Mouse (Mus musculus) midbrain, embryonic 16.5 days (tissue): ENCODE measurements around the gene Wbp1. TPM values are rescaled to one million over a fixed set of nuclear protein-coding genes. Genes with fewer than 3 reads are reported as not detected.

Source experiments
- ATAC-seq: fragments of 200-750 bp; cut with Nextera tagmentation; 2 replicates; pipeline ENCODE4 v1.8.0; 2017; ENCODE audit warnings: moderate TSS enrichment
- H3K27ac ChIP-seq: fragments of 300-500 bp; sonication (generic); 2 replicates; pipeline ENCODE4 v1.5.1; 2014; ENCODE audit warnings: mild to moderate bottlenecking, low read length, mixed read lengths
- H3K27me3 ChIP-seq: fragments of 300-500 bp; sonication (generic); 2 replicates; pipeline ENCODE4 v1.6.1; 2014; ENCODE audit warnings: low read depth, low read length, mixed read lengths; ENCODE audit not compliant: control insufficient read depth, insufficient read depth
- H3K36me3 ChIP-seq: fragments of 300-500 bp; sonication (generic); 2 replicates; pipeline ENCODE4 v1.6.1; 2014; ENCODE audit warnings: mild to moderate bottlenecking, low read length, moderate library complexity, mixed read lengths; ENCODE audit not compliant: control insufficient read depth, insufficient read depth
- H3K4me1 ChIP-seq: fragments of 300-500 bp; sonication (generic); 2 replicates; pipeline ENCODE4 v1.6.1; 2014; ENCODE audit warnings: mild to moderate bottlenecking, low read length, mixed read lengths; ENCODE audit not compliant: control insufficient read depth, insufficient read depth
- H3K4me2 ChIP-seq: fragments of 300-500 bp; sonication (generic); 2 replicates; pipeline ENCODE4 v1.6.1; 2014; ENCODE audit warnings: mild to moderate bottlenecking, low read length, mixed read lengths
- H3K4me3 ChIP-seq: fragments of 300-500 bp; sonication (generic); 2 replicates; pipeline ENCODE4 v1.5.1; 2014; ENCODE audit warnings: low read depth, mild to moderate bottlenecking, low read length, moderate library complexity, mixed read lengths
- H3K9ac ChIP-seq: fragments of 300-500 bp; sonication (generic); 2 replicates; pipeline ENCODE4 v1.6.1; 2014; ENCODE audit warnings: low read depth, low read length, mixed read lengths
- H3K9me3 ChIP-seq: fragments of 300-500 bp; sonication (generic); replicated peaks from 2 replicates; pipeline ENCODE4 v1.6.1; 2014; ENCODE audit warnings: mild to moderate bottlenecking, low read length, mixed read lengths; ENCODE audit not compliant: control insufficient read depth, poor library complexity, severe bottlenecking
- WGBS: fragments of 180-500 bp; shearing (Covaris S2); extraction: QIAGEN DNeasy Blood & Tissue Kit; methylation state at CpG from one replicate; pipeline ENCODE4 v1.1.7; 2014; 5-methylcytosine and 5-hydroxymethylcytosine counted together
- polyA plus RNA-seq: library from polyadenylated mRNA; unstranded; fragments of >200 nt; fragmentation: Nextera tagmentation; extraction: Ambion mirVana; gene quantifications from 2 replicates; pipeline ENCODE4 v1.2.1, GENCODE M21; 2015

Wbp1 gene
- polyA plus RNA-seq, 1 experiment from 2014 or later, result 148 TPM

DNA sequence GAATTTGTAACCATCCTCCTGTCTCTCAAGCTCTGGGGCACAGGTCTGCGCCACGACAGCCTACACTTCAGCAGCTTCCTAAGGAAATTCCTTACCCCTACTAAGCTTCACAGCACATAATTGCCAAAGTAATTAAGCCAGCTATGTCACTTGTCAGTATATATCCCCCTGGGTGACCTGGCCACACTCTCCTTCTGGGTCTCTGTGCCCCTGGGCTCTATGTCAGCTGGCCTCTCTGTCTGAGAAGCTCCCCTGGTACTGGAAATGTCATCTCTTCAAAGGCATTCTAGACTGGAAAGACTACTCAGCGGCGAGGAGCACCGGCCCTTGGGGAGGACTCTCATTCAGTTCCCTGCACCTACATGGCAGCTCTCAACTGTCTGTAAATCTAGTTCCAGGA lies 1.6 kb upstream of the Wbp1 start:
- WGBS, result 81% methylated on average over 5 of the region's 5 CpGs
- Histone ChIP-seq H3K9me3 (no peaks in the 10 kb centered on the region), H3K27ac (peak overlapping the region; percentile 23; the same call in 1 of the 2 replicates), H3K4me1 (peaks cover 34% of the 10 kb centered on the region), H3K4me3 (no peak overlapping the region), H3K9ac (no peak overlapping the region), H3K36me3 (peaks cover 9% of the 10 kb centered on the region; the same call in 1 of the 2 replicates), H3K27me3 (no peaks in the 10 kb centered on the region), H3K4me2 (0 out of 2 replicates have a peak overlapping the region, but pooled peaks have one; percentile 98)
- ATAC-seq, result no peak

DNA sequence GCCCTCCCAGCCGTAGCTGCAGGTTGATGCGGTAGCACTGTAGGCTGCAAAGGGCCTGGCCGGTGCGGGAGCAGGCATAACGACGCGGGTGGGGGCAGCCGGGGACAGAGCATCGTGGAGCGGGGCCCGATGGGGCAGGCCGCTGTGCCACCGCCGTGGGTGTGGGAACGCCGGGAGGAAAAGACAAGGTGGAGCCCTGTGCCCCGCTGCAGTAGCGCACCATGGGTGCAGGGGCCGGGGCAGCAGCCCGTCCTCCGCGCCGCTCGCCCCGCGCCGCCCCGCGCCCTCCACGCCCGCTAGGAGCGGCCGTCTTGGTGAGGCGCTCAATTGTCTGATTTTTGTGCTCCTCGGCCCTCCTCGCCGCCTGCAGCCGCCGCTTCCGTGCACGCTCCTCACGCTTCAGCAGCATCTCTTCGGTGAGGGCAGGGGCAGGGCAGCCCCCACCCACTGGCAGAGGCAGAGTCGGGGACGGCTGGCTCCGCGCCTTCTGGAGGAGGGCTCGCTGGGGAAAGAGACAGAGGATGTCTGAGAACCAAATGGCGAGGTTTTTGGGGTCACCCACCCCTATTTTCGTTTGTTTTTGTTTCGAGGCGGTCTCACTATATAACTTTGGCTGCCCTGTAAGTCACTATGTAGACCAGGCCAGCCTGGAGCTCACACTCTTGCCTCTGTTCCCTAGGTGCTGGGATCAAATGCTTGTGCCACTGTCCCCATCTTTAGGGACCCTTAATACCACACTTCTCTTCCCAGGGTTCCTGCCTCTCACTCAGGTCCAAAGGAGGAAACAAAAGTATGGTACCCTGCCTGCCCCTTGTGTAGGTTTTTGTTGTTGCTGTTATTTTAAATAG lies 728 bp upstream of the Wbp1 start:
- ATAC-seq, result no peak; the same call in 1 of the 2 replicates
- Histone ChIP-seq H3K9ac (peak overlapping the region; percentile 80), H3K9me3 (no peaks in the 10 kb centered on the region), H3K27me3 (no peaks in the 10 kb centered on the region), H3K36me3 (peaks cover 14% of the 10 kb centered on the region), H3K4me1 (peaks cover 34% of the 10 kb centered on the region), H3K27ac (peak overlapping the region; percentile 94), H3K4me3 (peak overlapping the region; percentile 70), H3K4me2 (peak overlapping the region; percentile 98)
- WGBS, result 1% methylated on average over 40 of the region's 52 CpGs

DNA sequence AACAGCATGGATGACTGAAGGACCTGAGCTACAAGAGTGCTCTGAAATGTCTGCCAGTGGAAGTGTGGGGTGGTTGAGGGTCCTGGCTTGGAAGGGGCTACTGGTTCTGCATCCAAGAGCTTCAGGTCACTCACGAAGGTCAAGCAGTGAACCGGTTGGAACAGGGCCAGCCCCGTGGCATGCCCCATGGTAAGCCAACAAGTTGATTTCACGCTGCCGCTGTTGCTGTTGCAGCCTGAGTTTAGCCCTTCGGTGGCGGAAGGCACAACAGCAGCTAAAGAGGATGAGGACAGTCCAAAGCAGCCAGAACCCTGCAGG lies 1.7 kb downstream of the Wbp1 start:
- Histone ChIP-seq H3K27ac (no peak overlapping the region), H3K4me2 (peak overlapping the region; percentile 84), H3K9ac (peak overlapping the region; percentile 7; the same call in 1 of the 2 replicates), H3K4me3 (peak overlapping the region; percentile 70; the same call in 1 of the 2 replicates), H3K27me3 (no peaks in the 10 kb centered on the region), H3K4me1 (peaks cover 47% of the 10 kb centered on the region), H3K36me3 (peaks cover 15% of the 10 kb centered on the region), H3K9me3 (no peaks in the 10 kb centered on the region)
- WGBS, result 53% methylated on average over 7 of the region's 7 CpGs
- ATAC-seq, result no peak

DNA sequence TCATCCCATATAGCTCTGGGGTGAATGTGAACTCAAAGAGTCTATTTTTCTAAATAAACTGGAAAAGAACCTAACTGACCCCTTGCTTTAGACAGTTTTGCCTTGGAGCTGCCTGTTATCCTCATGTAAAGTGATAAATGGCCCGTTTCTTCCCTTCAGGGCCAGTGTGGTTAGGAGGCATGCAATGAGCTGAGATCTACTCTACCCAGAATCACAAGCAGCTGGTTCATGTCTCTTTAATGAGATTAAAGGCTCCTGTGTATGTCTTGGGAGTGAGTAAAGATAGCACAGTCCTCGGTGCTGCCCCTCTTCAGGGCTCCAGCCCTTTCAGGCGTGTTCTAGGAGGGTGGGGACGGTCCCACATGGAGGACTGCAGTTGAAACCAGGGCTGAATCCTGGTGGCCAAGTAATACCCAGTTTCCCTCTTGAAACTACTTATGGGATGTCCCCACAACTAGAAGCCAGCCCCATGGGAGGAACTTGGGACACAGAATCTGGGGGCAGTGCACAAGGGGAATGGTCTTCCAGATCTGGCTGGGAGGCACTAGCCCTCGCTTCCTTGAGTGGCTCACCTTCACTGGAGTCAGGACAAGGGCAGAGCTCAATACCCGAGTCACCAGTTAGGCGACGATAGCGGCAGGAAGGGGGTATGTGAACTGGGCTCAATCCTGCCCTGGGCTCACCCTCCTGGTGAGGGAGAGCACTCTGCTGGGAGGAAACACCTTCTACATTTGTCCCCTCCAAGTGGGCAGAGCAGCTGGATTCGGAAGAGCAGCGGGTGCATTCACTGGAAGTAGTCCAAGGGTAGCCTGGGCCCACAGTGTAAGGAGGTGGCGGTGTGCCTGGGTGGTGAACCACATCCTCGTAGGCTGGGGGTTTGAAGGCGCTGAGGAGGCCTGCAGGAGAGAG lies 2.3 kb downstream of the Wbp1 start:
- peak overlapping the region; percentile 7; the same call in 1 of the 2 replicates for H3K9ac ChIP-seq
- no peaks in the 10 kb centered on the region for H3K27me3 ChIP-seq
- H3K4me2 ChIP-seq, result peak overlapping the region; percentile 84; the same call in 1 of the 2 replicates
- H3K4me3 ChIP-seq, result no peak overlapping the region
- H3K9me3 ChIP-seq, result no peaks in the 10 kb centered on the region
- ATAC-seq, result no peak
- peaks cover 45% of the 10 kb centered on the region for H3K4me1 ChIP-seq
- no peak overlapping the region for H3K27ac ChIP-seq
- peaks cover 15% of the 10 kb centered on the region for H3K36me3 ChIP-seq
- whole genome bisulfite sequencing, result 84% methylated on average over 14 of the region's 14 CpGs

DNA sequence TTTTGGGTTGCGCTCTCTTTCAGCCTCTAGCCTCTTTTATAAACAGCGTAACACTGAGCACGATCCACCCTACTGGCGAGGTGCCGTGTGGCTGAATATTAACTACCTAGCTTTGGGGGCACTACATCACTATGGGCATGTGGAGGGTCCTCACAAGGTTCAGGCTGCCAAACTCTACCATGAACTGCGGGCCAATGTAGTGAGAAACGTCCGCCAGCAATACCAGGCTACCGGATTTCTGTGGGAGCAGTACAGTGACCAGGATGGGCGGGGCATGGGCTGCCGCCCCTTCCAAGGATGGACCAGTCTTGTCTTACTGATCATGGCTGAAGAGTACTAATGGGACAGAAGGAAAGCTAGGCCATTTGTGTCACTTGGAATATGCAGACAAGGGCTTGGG lies 3.0 kb downstream of the Wbp1 start:
- H3K4me1 ChIP-seq, result peaks cover 42% of the 10 kb centered on the region
- no peaks in the 10 kb centered on the region for H3K9me3 ChIP-seq
- no peak overlapping the region for H3K4me3 ChIP-seq
- ATAC-seq, result no peak
- no peak overlapping the region for H3K9ac ChIP-seq
- H3K4me2 ChIP-seq, result no peak overlapping the region
- no peak overlapping the region for H3K27ac ChIP-seq
- H3K36me3 ChIP-seq, result peaks cover 15% of the 10 kb centered on the region
- WGBS, result 87% methylated on average over 11 of the region's 11 CpGs
- no peaks in the 10 kb centered on the region for H3K27me3 ChIP-seq

DNA sequence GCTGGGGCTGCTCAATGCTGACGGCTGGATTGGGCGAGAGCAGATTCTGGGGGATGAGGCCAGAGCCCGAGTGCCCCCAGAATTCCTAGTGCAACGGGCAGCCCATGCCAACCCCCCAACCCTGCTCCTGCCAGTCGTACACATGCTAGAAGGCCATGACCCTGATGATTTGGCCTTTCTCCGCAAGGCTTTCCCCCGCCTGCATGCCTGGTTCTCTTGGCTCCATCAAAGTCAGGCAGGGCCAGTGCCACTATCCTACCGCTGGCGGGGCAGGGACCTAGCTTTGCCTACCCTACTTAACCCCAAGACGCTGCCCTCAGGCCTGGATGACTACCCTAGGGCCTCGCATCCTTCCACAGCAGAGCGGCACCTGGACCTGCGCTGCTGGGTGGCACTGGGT lies 3.7 kb downstream of the Wbp1 start:
- H3K27ac ChIP-seq, result no peak overlapping the region
- peaks cover 37% of the 10 kb centered on the region for H3K4me1 ChIP-seq
- H3K9me3 ChIP-seq, result no peaks in the 10 kb centered on the region
- 93% methylated on average over 13 of the region's 13 CpGs for WGBS
- no peak for ATAC-seq
- no peak overlapping the region for H3K4me3 ChIP-seq
- H3K4me2 ChIP-seq, result no peak overlapping the region
- H3K9ac ChIP-seq, result no peak overlapping the region
- H3K27me3 ChIP-seq, result no peaks in the 10 kb centered on the region
- peaks cover 15% of the 10 kb centered on the region for H3K36me3 ChIP-seq

DNA sequence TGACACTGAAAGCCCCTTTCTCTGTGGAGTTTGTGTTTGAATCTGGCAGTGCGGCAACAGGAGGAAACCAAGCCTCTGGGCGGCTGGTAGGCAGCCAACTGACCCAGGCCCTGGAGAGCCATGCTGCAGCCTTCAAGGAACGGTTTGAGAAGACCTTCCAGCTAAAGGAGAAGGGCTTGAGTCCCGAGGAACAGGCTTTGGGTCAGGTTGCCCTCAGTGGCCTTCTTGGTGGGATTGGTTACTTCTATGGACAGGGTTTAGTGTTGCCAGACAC lies 4.3 kb downstream of the Wbp1 start:
- Histone ChIP-seq H3K9ac (no peak overlapping the region), H3K4me2 (no peak overlapping the region), H3K4me1 (peaks cover 31% of the 10 kb centered on the region), H3K27ac (no peak overlapping the region), H3K4me3 (no peak overlapping the region), H3K36me3 (peaks cover 15% of the 10 kb centered on the region), H3K27me3 (no peaks in the 10 kb centered on the region), H3K9me3 (no peaks in the 10 kb centered on the region)
- no peak for ATAC-seq
- WGBS, result 82% methylated on average over 4 of the region's 4 CpGs

DNA sequence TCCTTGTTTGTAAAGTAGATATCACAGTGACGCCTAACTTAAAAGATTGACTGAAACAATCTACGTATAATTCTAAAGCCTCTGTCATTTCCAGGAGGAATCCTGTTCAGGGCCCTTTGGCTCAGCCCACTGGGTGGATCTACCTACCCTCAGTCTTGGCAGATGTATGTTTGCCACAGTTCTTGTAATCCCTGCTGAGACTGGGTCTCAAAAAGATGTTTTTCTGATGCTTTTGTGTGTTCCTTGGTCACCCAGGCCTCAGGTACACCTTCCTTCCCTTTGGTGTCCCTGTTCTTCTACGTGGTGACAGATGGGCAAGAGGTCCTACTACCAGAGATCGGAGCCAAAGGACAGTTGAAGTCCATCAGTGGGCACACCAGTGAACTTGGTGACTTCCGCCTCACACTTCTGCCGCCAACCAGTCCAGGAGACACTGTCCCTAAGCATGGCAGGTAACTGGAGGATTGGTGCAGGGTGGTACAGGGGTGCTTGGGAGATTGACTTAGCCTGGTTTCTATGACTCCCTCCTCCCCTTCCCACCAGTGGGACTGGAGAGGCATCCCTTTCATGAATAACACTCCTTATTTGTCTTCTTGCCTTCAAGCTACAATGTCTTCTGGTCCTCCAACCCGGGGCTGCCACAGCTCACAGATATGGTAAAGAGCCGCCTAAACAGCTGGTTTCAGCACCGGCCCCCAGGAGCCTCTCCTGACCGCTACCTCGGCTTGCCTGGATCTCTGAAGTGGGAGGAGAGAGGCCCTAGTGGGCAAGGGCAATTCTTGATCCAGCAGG lies 4.8 kb downstream of the Wbp1 start:
- H3K9me3 ChIP-seq, result no peaks in the 10 kb centered on the region
- peak overlapping the region; percentile 86 for H3K4me3 ChIP-seq
- no peak overlapping the region for H3K27ac ChIP-seq
- 77% methylated on average over 11 of the region's 11 CpGs for WGBS
- peak overlapping the region; percentile 95 for H3K4me2 ChIP-seq
- ATAC-seq, result no peak
- H3K9ac ChIP-seq, result peak overlapping the region; percentile 93
- peaks cover 29% of the 10 kb centered on the region for H3K4me1 ChIP-seq
- no peaks in the 10 kb centered on the region for H3K27me3 ChIP-seq
- H3K36me3 ChIP-seq, result peaks cover 15% of the 10 kb centered on the region
